Mouse (Mus musculus) liver, embryonic 18 days (tissue): Measurements from ENCODE around the gene Exosc10. TPM values are rescaled to one million over a fixed set of nuclear protein-coding genes. Genes with fewer than 3 reads are reported as not detected.

Source experiments
- polyA plus RNA-seq: library from polyadenylated mRNA; depleted of rRNA; stranded (reverse); fragments of >200 nt; gene quantifications from 2 replicates; pipeline ENCODE4 v1.2.3, GENCODE M21; 2012; rRNA removed

Gene Exosc10
- 13.6 and 14.8 TPM in 2 replicates for polyA plus RNA-seq

DNA sequence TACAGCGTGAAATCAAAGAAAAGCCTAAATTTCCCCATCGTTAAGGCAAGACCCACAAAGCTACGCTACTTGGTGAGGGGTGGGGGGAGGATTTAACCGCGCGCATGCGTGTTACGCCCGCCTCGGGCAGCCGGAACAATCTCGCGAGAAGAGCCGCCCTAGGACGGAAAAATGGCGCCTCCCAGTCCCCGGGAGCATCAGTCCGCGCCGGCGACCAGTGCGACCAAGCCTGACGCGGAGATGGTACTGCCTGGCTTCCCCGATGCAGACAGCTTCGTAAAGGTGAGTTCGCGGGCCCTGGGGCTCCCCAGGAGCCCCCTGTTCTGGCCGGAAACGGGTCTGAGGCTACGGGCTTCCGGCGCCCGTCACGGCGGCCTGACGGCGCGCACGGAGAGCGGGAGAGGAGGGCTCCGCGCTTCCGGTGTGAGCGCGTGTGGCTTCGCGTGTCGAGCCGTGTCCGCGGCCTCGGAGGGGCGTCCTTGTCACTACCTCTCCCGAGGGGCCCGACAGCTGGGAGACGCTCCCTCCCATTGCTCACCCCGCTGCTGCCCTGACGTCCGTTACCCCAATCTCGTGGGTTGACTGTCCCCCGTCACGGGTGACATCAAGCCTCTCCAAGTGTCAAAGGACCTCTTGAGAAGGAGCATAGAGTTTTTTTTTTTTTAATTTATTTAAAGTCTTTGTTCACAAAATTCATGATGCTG, at the start of gene Exosc10:
TSS of gene Exosc10 (plus strand) at position 133 of the 704 bp plus-strand sequence.

DNA sequence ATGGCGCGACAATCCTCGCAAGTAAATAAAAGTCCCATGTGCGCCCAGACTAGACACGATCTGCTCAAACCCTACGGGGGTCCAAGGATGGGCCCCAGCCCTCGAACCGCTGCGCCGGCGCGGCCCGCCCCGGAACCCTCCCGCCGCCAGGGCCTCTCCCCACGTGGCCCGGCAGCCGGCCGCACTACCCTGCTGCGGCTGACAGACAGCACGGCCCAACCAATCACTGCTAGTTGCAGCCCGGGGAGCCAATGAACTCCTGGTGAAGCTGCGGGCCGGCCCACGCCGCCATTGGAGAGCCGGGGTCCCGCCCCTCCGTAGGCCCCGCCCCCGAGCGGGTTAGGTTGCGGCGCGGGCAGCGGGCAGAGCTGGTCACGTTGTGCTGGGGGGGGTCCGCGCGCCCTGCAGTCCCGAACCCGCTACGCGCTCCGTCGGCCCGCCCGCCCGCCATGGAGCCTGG, 33.0 kb downstream of the Exosc10 start, which contains the start of gene Srm:
TSS of gene Srm (plus strand) at position 333 of the 460 bp plus-strand sequence.

DNA sequence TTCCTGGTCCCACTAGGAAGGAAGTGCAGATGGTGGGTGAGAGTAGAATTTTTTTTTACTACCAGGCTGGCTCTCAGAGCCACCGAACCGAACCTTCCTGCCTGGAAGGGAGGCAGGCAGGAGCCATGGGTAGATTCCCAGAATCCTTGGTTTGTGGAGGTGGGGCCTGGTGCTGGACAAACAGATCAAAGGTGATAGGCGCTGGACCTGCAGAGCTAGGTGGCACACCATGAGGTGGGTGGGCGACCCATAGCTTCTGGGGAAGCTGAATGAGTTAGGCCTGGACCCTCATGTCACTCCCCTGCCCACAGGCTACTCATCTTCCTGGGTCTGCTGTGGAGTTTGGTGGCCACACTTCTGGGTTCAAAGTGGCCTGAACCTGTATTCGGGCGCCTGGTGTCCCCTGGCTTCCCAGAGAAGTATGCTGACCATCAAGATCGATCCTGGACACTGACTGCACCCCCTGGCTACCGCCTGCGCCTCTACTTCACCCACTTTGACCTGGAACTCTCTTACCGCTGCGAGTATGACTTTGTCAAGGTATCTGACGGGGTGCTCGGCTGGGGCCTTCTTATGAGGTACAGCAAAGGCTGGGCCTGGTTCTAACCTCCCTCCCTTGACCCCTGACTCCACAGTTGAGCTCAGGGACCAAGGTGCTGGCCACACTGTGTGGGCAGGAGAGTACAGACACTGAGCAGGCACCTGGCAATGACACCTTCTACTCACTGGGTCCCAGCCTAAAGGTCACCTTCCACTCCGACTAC, 44.3 kb downstream of the Exosc10 start, which contains the start of gene Masp2:
TSS of gene Masp2 (plus strand) at position 198 of the 764 bp plus-strand sequence.

DNA sequence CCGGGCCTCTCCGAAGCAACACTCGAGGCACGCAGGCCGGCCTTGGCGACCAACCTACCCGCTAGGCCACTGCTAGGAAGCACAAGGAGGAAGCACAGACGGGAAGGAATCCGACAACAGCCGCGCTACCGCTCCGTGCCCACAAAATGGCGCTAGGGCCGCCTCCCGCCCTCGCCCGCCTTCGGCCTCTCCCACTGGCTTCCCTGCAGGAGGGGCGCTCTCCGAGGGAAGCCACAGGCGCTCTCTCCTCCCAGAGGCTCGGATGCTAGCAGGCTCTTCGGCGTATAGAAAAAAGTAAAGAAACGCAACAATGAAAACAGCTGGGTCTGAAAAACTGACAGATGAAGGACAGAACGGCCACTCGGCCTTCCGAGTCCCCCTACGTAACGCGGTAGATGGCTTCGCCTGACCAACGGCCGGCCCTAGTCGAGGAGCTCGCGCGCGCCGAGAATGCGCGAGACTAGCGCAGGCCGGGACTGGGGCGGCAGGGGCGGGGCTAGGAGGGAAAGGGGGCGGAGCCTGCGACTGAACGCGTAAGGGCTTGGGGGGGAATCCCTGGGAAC, 68.5 kb downstream of the Exosc10 start, which contains the start of gene Tardbp:
TSS of gene Tardbp (minus strand) at position 397 of the 563 bp plus-strand sequence.

Other genes with a start within 250 kb of the Exosc10 start
- gene Ubiad1, start 113.7 kb upstream of the Exosc10 start, polyA plus RNA-seq, result 7.2 and 7.6 TPM in 2 replicates
- 6.3 and 7.8 TPM in 2 replicates for gene Mtor, start 109.8 kb upstream of the Exosc10 start, polyA plus RNA-seq
- 0.65 and 0.82 TPM in 2 replicates for gene Angptl7, start 58.0 kb upstream of the Exosc10 start, polyA plus RNA-seq
- gene Srm, start 33.1 kb downstream of the Exosc10 start, polyA plus RNA-seq, result 53.5 and 61.4 TPM in 2 replicates
- 114 and 124 TPM in 2 replicates for gene Masp2, start 44.1 kb downstream of the Exosc10 start, polyA plus RNA-seq
- 212 and 234 TPM in 2 replicates for gene Tardbp, start 68.6 kb downstream of the Exosc10 start, polyA plus RNA-seq
- not detected in 2 replicates for gene Gm572, start 84.9 kb downstream of the Exosc10 start, polyA plus RNA-seq
- 0.49 and 0.63 TPM in 2 replicates for gene Casz1, start 246.0 kb downstream of the Exosc10 start, polyA plus RNA-seq